Mouse (Mus musculus) layer of hippocampus, adult 18-20 months (tissue): ENCODE measurements at regions not wholly inside any gene's neighbourhood (a gene's known extent, or its start where the extent isn't known, plus 50 kb on each side); places are given as distances from the start of the nearest gene placed in this dataset.
"Not testable (repeated sequence)": the region's sequence is repeated elsewhere in the genome, so short reads cannot be mapped to it uniquely, and the experiment has no call there.

Source experiments
- DNase-seq, 2 experiments: peaks; one replicate each; pipeline ENCODE4 v3.0.0; 2022; ENCODE audit warnings: low spot score in 2 of 2

- no peak for DNase-seq
Observed at GRCm38 (mm10) chr3:111194541-111194940, 943.7 kb upstream of the Prmt6 start.

GRCm38 (mm10) chr3:111166698-111167097, 915.9 kb upstream of the Prmt6 start:
- no peak for DNase-seq

DNA sequence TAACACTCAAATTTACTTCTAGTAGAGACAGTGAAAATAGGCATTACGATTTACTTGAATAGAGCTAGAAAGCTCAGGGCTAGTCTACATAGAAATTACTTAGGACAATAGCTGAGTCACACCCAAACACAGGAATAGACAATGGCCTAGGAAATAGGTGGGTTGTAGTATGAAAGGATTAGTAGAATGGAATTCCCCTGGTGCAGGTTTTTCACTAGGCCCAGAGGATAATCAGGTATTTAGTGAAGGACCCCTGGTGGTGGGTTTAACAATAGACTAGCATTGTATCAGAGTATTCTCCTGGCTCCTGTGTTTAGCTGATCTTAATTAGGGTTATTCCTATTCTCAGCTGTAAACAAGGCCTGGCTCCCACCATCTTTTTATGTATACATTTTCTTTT, 890.4 kb upstream of the Prmt6 start:
- DNase-seq: not testable (repeated sequence)

DNA sequence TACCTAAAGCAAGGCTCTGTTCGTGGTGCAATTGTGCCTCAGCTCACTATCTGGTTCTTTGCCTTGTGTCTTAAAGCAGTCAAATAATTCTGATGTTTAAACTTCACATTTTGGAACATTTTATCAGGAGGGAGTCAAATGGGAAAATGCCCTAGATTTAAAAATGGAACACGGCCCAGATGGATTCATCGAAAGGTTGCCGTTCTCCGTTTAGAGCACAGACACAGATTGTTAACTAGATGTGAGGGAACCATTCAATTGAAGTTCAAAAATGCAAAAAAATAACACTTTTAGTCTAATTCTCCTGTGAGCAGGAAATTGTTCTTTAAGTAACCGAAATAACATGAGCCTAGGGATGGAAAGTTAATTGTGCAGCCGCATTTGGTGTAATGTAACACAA, 858.2 kb upstream of the Prmt6 start:
- DNase-seq: peak; percentile 9 to 51

DNA sequence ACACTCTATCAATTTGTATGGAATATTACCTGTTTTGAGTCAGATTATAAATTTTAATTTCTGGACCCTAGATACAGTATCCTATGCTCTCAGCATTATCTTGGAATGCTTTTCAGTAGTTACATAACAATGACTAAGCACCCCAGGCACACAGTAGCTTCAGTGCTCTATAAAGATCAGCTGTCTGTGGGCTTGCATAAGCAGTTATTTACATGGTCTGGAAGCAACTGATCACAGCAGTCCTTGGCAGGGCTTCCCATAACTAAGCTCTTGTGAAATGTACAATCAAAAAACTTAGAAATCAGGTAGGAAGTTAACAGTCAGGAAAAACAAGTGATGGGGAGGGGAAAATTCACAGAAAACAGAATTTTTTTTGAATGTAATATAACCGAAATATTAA, 851.8 kb upstream of the Prmt6 start:
- DNase-seq: peak; percentile 10 to 77

DNA sequence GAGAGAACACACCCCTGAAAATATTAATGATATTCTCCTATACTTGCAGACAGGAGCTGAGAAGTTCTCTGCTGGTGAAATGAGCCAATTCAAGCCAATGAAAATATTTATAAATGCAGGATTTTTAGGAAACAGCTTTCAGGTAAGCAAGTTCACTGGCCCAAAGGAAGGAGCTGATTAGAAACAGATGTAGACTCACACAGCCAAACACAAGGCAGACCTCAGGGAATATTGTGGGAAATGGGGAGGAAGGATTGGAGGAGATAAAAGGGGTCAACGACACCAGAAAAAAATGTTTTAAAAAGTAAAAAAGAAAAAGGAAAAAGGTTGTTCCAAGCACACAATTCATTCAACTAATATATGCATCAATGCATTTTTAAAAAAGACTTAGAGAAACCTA, 823.5 kb upstream of the Prmt6 start:
- no peak for DNase-seq

- no peak for DNase-seq
Observed at GRCm38 (mm10) chr3:111070301-111070700, 819.5 kb upstream of the Prmt6 start.

DNA sequence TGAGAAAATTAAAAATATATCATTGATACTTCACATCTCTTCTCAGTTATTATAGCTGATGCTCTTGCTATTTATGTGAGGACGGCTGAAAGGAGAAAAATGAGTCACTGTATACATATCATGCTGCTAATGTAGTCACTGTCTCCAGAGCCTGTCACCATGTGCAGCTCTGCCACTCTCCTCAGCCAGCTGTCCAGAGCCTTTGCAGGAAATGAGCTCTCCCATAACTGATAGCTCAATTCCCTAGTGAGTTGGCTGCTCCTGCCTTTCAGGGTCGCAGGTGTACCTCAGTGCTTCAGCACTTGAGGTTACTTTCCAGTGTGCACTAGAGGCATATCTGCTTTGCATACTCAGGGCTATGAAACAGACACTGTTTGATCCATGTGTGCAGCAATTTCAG, 819.0 kb upstream of the Prmt6 start:
- DNase-seq: peak in 1 of 2 experiments; percentile 8

- DNase-seq: peak; percentile 30 to 82
Observed at GRCm38 (mm10) chr3:111069156-111069555, 818.4 kb upstream of the Prmt6 start.

DNA sequence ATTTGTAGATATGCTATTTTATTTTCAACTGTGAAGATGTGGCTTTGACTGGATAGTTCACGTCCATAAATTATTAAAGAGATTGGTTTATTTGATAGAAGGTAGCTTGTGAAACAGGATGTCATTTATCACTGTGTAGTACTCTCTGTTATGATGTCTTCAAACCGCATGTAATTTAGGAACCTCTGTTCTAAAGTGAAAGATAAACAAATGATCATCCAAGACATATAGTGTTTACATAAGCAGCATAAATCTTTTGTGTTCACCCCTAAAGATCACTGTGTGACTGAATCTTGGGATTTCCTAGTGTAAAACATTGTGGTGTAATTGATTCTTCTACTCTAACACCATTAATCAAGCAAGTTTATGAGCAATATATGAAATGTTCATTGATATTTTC, 798.8 kb upstream of the Prmt6 start:
- DNase-seq: no peak
